Mouse (Mus musculus): ENCODE data around the gene Adcy7. TPM values are rescaled to one million over a fixed set of nuclear protein-coding genes. Genes with fewer than 3 reads are reported as not detected.

Adcy7 gene
- polyA plus RNA-seq, 1 experiment: 7.7 TPM

GRCm38 (mm10) chr8:88326328-88326727 lies 54.1 kb downstream of the Adcy7 start:
- WGBS: 97% methylated on average over 12 of the region's 12 CpGs
- TF ChIP-seq CTCF (IDR thresholded peaks at IDR 0.05; ENCODE audit: extremely low read depth, insufficient read length, insufficient replicate concordance, low read depth, low read length): no peak
- no peak for TF ChIP-seq POLR2A (IDR thresholded peaks at IDR 0.05; ENCODE audit: low read depth, low read length)
- no peaks in the 10 kb centered on the region for H3K27me3 ChIP-seq (ENCODE audit: control insufficient read depth, insufficient read depth, low read length)
- no peak overlapping the region for H3K27ac ChIP-seq (ENCODE audit: insufficient read depth, low read depth, low read length)
- H3K4me1 ChIP-seq (ENCODE audit: control insufficient read depth, insufficient read depth, insufficient read length, low read length): no peaks in the 10 kb centered on the region
- H3K4me3 ChIP-seq (ENCODE audit: low read depth, low read length): no peak overlapping the region
- peaks cover 37% of the 10 kb centered on the region for H3K36me3 ChIP-seq (ENCODE audit: control insufficient read depth, insufficient read depth, low read length)

DNA sequence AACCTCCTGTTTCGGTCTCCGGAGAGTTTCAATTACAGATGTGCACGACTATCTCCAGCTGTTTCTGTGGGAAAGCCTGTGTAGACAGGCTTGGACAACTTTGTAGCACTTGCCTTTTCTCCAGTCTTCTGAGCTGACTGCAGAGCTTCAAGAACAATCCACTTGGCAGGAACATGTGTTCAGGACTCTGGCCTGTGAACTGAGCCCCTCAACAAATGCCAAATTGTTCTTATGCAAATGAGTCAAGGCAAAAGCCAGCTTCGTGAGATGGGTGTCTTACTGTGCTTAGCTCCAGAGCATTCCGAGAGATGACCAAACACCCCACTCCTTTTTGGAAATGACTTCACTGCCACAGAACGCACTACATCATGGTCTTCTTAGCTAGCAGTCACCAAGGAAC lies 56.5 kb downstream of the Adcy7 start:
- H3K27ac ChIP-seq (ENCODE audit: insufficient read depth, low read depth, low read length): no peak overlapping the region
- H3K36me3 ChIP-seq (ENCODE audit: control insufficient read depth, insufficient read depth, low read length): peaks cover 54% of the 10 kb centered on the region
- H3K4me3 ChIP-seq (ENCODE audit: low read depth, low read length): no peak overlapping the region
- 87% methylated on average over 6 of the region's 6 CpGs for WGBS
- H3K27me3 ChIP-seq (ENCODE audit: control insufficient read depth, insufficient read depth, low read length): no peaks in the 10 kb centered on the region
- H3K4me1 ChIP-seq (ENCODE audit: control insufficient read depth, insufficient read depth, insufficient read length, low read length): no peaks in the 10 kb centered on the region
- TF ChIP-seq CTCF (IDR thresholded peaks at IDR 0.05; ENCODE audit: extremely low read depth, insufficient read length, insufficient replicate concordance, low read depth, low read length) (no peak), POLR2A (IDR thresholded peaks at IDR 0.05; ENCODE audit: low read depth, low read length) (no peak)

GRCm38 (mm10) chr8:88330816-88331215 lies 58.6 kb downstream of the Adcy7 start:
- H3K36me3 ChIP-seq (ENCODE audit: control insufficient read depth, insufficient read depth, low read length): peaks cover 60% of the 10 kb centered on the region
- 98% methylated on average over 3 of the region's 3 CpGs for WGBS

DNA sequence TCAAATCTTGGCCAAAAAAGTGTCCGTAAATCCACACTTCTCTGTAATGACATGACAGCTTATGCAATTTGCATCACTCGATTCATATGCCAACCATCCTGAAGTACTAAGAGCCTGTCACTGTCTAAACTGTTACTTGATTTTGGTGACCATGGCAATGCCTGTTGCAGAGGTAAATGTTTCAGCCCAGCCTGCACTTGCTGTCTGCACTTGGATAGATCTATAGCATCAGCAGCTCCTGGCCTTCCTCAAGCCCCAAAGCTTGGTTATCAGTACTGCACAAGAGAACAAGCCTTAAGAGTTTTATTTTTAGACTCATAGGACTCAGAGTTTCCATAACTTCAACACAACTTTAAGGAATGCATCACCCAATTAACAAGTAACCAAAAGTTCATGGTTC lies 62.2 kb downstream of the Adcy7 start:
- H3K27ac ChIP-seq (ENCODE audit: insufficient read depth, low read depth, low read length): no peak overlapping the region
- no peaks in the 10 kb centered on the region for H3K27me3 ChIP-seq (ENCODE audit: control insufficient read depth, insufficient read depth, low read length)
- H3K36me3 ChIP-seq (ENCODE audit: control insufficient read depth, insufficient read depth, low read length): peaks cover 57% of the 10 kb centered on the region
- no peak overlapping the region for H3K4me3 ChIP-seq (ENCODE audit: low read depth, low read length)
- TF ChIP-seq POLR2A (IDR thresholded peaks at IDR 0.05; ENCODE audit: low read depth, low read length) (no peak), CTCF (IDR thresholded peaks at IDR 0.05; ENCODE audit: extremely low read depth, insufficient read length, insufficient replicate concordance, low read depth, low read length) (no peak)
- 92% methylated on average over 2 of the region's 2 CpGs for WGBS
- H3K4me1 ChIP-seq (ENCODE audit: control insufficient read depth, insufficient read depth, insufficient read length, low read length): no peaks in the 10 kb centered on the region

More at GRCm38 (mm10) chr8:88330816-88331215, 58.6 kb downstream of the Adcy7 start:
- Histone ChIP-seq H3K4me3 (ENCODE audit: low read depth, low read length) (no peak overlapping the region), H3K27me3 (ENCODE audit: control insufficient read depth, insufficient read depth, low read length) (no peaks in the 10 kb centered on the region), H3K27ac (ENCODE audit: insufficient read depth, low read depth, low read length) (no peak overlapping the region), H3K4me1 (ENCODE audit: control insufficient read depth, insufficient read depth, insufficient read length, low read length) (no peaks in the 10 kb centered on the region)
- TF ChIP-seq POLR2A (IDR thresholded peaks at IDR 0.05; ENCODE audit: low read depth, low read length): no peak
- no peak for TF ChIP-seq CTCF (IDR thresholded peaks at IDR 0.05; ENCODE audit: extremely low read depth, insufficient read length, insufficient replicate concordance, low read depth, low read length)

GRCm38 (mm10) chr8:88334975-88335374 lies 62.8 kb downstream of the Adcy7 start:
- no peaks in the 10 kb centered on the region for H3K4me1 ChIP-seq (ENCODE audit: control insufficient read depth, insufficient read depth, insufficient read length, low read length)
- 68% methylated on average over 3 of the region's 3 CpGs for WGBS
- TF ChIP-seq CTCF (IDR thresholded peaks at IDR 0.05; ENCODE audit: extremely low read depth, insufficient read length, insufficient replicate concordance, low read depth, low read length) (no peak), POLR2A (IDR thresholded peaks at IDR 0.05; ENCODE audit: low read depth, low read length) (no peak)
- H3K27me3 ChIP-seq (ENCODE audit: control insufficient read depth, insufficient read depth, low read length): no peaks in the 10 kb centered on the region
- H3K27ac ChIP-seq (ENCODE audit: insufficient read depth, low read depth, low read length): no peak overlapping the region
- H3K36me3 ChIP-seq (ENCODE audit: control insufficient read depth, insufficient read depth, low read length): peaks cover 59% of the 10 kb centered on the region
- no peak overlapping the region for H3K4me3 ChIP-seq (ENCODE audit: low read depth, low read length)

- Histone ChIP-seq H3K27me3 (ENCODE audit: control insufficient read depth, insufficient read depth, low read length) (no peaks in the 10 kb centered on the region), H3K4me1 (ENCODE audit: control insufficient read depth, insufficient read depth, insufficient read length, low read length) (no peaks in the 10 kb centered on the region), H3K36me3 (ENCODE audit: control insufficient read depth, insufficient read depth, low read length) (peaks cover 54% of the 10 kb centered on the region), H3K4me3 (ENCODE audit: low read depth, low read length) (no peak overlapping the region), H3K27ac (ENCODE audit: insufficient read depth, low read depth, low read length) (no peak overlapping the region)
- 73% methylated on average over 3 of the region's 3 CpGs for WGBS
- TF ChIP-seq CTCF (IDR thresholded peaks at IDR 0.05; ENCODE audit: extremely low read depth, insufficient read length, insufficient replicate concordance, low read depth, low read length) (no peak), POLR2A (IDR thresholded peaks at IDR 0.05; ENCODE audit: low read depth, low read length) (no peak)
These were observed 67.0 kb downstream of the Adcy7 start for GRCm38 (mm10) chr8:88339221-88339620.

DNA sequence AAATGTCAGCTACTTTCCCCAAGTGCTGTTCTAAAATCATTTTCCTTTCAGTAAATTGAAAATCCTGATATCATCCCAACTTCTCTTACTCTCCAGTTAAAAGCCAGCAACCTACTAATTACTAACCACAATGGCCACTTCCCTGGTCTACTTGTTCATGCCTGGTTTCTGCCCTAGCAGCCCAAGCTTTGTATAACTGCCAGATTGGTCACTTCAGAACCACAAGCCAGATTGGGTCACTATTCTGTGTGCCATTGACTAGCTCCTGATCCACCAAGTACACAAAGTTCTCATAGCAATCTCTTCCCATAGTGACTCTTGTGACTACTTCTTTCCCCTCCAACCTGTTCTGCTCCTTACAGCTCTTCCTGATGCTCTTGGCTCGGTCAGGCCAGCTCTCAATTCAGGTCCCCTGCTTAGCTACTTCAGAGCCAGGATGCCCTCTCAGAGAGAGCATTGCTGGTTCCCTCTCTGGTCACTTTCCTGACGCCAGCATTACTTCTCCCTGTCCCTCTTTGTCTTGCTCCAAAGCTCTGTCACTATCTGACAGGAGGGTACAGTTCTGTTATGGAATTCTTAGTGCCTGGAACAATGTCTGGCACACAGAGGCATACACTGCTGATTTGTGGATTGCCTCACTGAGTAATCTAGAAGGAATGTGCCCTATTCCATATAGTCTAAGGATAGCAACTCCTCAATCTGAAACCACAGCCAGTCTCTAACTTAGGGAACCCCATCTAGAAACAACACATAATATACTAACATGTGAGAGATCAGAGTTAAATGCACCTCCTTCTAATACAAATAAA lies 67.9 kb downstream of the Adcy7 start:
- Histone ChIP-seq H3K27ac (ENCODE audit: insufficient read depth, low read depth, low read length) (no peak overlapping the region), H3K4me3 (ENCODE audit: low read depth, low read length) (no peak overlapping the region), H3K36me3 (ENCODE audit: control insufficient read depth, insufficient read depth, low read length) (peaks cover 58% of the 10 kb centered on the region), H3K27me3 (ENCODE audit: control insufficient read depth, insufficient read depth, low read length) (no peaks in the 10 kb centered on the region), H3K4me1 (ENCODE audit: control insufficient read depth, insufficient read depth, insufficient read length, low read length) (no peaks in the 10 kb centered on the region)
- 78% methylated on average over 2 of the region's 2 CpGs for WGBS
- no peak for TF ChIP-seq CTCF (IDR thresholded peaks at IDR 0.05; ENCODE audit: extremely low read depth, insufficient read length, insufficient replicate concordance, low read depth, low read length)
- no peak for TF ChIP-seq POLR2A (IDR thresholded peaks at IDR 0.05; ENCODE audit: low read depth, low read length)
